Mouse (Mus musculus) MEL (cell line): ENCODE data around the gene Zc3h10.

Experiments used
- CTCF ChIP-seq, 3 experiments: IDR thresholded peaks in 2 of 3; conservative IDR thresholded peaks in 1 of 3; 2 replicates each; pipeline ENCODE4 v1.5.1; 2011 to 2012; ENCODE audit warnings: low read length in 3 of 3, low read depth in 2 of 3, mild to moderate bottlenecking in 2 of 3, improper control_type of control experiment in 1 of 3, inconsistent platforms in 1 of 3, mixed read lengths in 1 of 3, moderate library complexity in 1 of 3; ENCODE audit not compliant: control insufficient read depth in 1 of 3, insufficient read depth in 1 of 3, poor library complexity in 1 of 3, severe bottlenecking in 1 of 3
- MXI1 ChIP-seq: IDR thresholded peaks from 2 replicates; pipeline ENCODE4 v1.6.1; 2011; ENCODE audit warnings: mild to moderate bottlenecking, low read depth, low read length, improper control_type of control experiment
- POLR2A ChIP-seq, 2 experiments: IDR thresholded peaks; 2 replicates each; pipeline ENCODE4 v1.6.1; 2011 to 2012; ENCODE audit warnings: low read length in 2 of 2, mild to moderate bottlenecking in 2 of 2, control low read depth in 1 of 2, improper control_type of control experiment in 1 of 2, low read depth in 1 of 2, moderate library complexity in 1 of 2; ENCODE audit not compliant: control insufficient read depth in 1 of 2, insufficient read depth in 1 of 2, poor library complexity in 1 of 2
- RAD21 ChIP-seq: IDR thresholded peaks from 2 replicates; pipeline ENCODE4 v1.6.1; 2011; ENCODE audit warnings: mild to moderate bottlenecking, low read depth, low read length, improper control_type of control experiment
- TBP ChIP-seq: IDR thresholded peaks from 2 replicates; pipeline ENCODE4 v1.8.0; 2011; ENCODE audit warnings: low read depth, low read length, improper control_type of control experiment
- TCF12 ChIP-seq: IDR thresholded peaks from 2 replicates; pipeline ENCODE4 v1.6.1; 2014; ENCODE audit warnings: low read depth, mild to moderate bottlenecking, inconsistent platforms, low read length, improper control_type of control experiment, moderate library complexity
- ZC3H11A ChIP-seq: IDR thresholded peaks from 2 replicates; pipeline ENCODE4 v1.6.1; 2012; ENCODE audit warnings: low read depth, mild to moderate bottlenecking, inconsistent platforms, low read length, improper control_type of control experiment
- ZMIZ1 ChIP-seq: IDR thresholded peaks from 2 replicates; pipeline ENCODE4 v1.6.1; 2012; ENCODE audit warnings: low read depth, mild to moderate bottlenecking, inconsistent platforms, low read length, improper control_type of control experiment, moderate library complexity

GRCm38 (mm10) chr10:128579298-128579697, 31.7 kb upstream of the Zc3h10 start:
- TF ChIP-seq RAD21 (no peak), CTCF (IDR thresholded peaks at IDR 0.05 in 2 of 3, conservative IDR thresholded peaks at IDR 0.05 in 1 of 3; ENCODE audit: control insufficient read depth in 1 of 3, insufficient read depth in 1 of 3, low read depth in 2 of 3, low read length in 3 of 3, poor library complexity in 1 of 3, severe bottlenecking in 1 of 3) (no peak), ZMIZ1 (no peak), MXI1 (no peak), ZC3H11A (no peak), POLR2A (IDR thresholded peaks at IDR 0.05; ENCODE audit: control insufficient read depth in 1 of 2, insufficient read depth in 1 of 2, low read depth in 1 of 2, low read length in 2 of 2, poor library complexity in 1 of 2) (no peak), TBP (no peak), TCF12 (no peak)
